Mouse (Mus musculus) kidney, adult 9 months (tissue): Measurements from ENCODE around the gene Vgll3.

Experiments
- DNase-seq: peaks from one replicate; pipeline ENCODE4 v3.0.0; 2022

The Vgll3 gene

DNA sequence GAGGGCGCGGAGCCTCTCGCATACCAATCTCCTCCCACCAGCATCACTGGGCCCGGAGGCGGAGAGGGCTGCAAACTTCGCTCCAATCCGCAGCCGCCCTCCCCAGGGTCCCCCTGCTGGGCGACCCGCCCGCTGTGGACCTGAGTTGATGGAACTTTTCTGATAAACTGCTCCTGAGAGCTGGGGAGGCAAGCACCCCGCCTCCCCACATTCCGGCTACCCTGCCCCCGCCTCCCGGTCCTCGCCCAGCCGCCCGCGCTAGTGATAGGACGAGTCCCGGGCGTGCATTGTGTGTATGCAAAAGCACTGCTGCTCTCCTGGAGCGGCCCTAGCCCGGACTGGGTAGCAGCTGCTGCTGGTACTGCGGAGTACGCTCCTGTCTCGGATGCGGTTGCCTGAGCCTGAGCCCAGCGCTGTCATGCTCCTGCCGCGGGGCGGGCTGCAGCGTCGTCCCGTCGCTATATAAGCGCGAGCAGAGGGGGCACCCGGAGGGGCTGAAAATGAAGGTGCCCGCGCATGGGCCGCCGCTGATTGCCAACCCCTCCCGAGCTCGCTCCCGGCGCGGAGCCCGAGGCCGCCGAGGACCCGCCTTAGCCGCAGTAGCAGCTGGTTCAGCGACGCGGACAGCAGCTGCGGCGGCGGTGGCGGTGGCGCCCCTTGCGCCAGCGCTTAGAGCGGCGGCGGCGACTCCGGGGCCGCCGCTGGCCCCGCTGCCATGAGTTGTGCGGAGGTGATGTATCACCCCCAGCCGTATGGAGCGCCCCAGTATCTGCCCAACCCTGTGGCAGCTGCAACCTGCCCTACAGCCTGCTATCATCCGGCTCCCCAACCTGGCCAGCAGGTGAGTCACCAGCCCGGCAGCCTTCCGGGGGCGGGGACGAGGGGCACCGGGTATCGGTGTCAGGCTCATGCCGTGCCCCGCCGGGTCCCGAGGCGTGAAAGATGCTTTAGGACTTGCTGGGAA lies at the start of gene Vgll3:
TSS of gene Vgll3 (plus strand) at position 340 of the 964 bp plus-strand sequence.
- peak; percentile 36 for DNase-seq

DNA sequence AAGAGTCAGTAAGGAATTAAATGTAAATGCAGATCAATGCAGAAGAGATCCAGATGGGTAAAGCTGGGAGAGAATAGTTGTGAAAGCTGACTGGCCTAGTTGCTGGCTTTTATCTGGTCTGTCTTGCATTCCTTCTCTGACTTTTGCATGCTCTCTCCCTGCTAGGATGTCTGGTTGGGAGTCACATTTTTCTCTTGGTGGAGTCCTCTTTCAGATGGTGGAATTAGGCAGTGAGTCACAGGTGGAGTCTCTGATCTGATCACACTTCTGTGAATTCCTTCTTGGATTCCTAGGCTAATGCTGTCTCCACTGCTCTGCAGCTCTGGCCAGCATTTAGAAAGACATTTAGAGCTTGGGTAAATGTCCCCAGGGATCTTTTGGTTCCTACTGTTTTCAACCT lies 49.1 kb upstream of the Vgll3 start:
- DNase-seq = no peak

DNA sequence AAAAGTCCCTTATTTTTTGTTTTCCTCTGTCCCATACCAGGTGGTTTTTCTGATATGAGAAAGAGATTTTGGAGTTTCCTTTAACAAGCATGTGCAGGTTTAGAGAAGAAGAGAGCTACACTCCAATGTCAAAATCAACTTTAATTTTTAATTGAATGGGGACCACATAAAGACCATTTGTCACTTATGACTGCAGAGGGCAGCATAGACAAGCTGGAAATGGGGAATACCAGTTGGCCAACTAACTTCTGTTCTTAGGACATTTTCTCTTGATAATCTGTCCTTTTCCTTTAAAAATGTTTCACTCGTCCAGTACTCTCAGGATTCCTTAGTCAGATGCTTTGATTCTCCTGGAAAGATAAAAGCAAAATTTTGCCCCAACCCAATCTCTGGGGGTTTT lies 29.1 kb upstream of the Vgll3 start:
- peak; percentile 13 for DNase-seq

DNA sequence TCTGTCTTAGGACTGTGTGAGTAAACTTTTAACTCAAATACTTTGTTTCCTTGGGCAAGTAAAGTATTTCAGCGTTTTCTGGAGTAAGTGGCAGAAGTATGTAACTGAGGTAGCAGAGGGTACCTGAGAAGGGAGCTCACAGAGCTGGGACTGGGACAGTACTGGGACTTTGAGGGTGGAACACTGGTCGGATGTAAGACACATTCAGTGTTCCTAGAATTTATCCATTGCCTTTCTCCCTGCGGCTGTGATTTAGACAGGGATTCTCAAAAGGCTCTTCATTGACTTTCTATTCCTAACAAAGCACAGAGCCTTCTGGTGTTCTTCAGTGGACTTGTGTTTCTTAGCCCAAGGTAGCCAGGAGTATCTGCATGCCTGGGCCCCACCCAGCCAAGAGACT lies 1.0 kb downstream of the Vgll3 start:
- DNase-seq = no peak

DNA sequence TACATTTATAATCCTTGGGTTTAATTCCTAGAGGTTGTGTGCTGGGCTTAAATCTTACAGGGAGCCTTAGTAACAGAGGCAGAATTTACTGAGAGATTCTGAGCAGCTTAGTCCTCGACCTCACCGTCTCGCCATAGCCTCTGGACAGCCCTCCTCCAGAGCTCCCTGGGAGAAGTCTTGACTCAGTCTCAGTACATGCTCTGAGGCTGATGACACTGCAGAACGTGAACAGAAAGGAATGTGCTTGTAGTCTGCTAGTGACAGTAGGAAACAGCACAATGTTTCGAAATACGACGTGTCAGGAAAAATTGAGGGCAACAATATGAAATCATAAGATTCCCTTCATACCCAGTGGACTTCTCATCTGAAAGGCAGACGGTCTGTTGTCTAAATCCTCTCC lies 3.7 kb downstream of the Vgll3 start:
- DNase-seq = peak; percentile 11

DNA sequence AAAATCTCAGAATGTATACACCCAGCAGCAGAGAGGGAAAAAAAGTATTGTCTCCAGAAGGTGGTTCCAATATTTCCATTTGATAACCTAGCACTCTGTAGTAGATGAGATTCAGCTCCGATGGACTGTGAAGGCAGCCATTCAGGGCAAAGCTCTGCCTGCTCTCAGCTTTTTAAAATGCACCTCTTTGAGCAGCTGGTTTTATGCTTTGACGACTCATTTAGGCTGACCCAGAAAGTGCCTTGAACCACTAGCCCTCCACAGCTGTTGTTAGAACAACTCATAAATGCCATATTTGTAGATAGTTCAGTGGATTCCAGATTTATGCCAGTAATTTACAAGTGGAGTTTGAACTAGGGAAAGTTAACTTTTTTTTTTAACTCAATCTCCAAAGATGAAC lies 5.7 kb downstream of the Vgll3 start:
- no peak for DNase-seq

DNA sequence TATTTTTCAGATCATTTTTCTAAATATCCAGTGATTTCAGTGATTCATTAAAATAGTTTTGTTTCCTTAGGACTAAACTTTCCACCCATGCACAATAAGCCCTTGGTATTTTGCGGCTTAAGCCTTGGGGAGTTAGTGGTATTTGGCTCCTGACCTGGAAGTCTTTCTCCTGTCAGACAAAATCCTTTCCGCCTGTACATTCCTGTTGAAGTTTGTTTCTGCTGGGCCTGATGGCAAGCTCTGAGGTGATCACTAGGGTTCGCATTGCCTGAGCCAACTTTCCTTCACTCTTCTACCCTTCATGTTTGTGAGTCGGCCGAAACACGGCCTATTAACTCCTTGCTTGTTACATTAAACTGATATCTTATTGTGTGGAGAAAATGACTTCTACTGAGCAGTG lies 8.7 kb downstream of the Vgll3 start:
- DNase-seq = no peak

DNA sequence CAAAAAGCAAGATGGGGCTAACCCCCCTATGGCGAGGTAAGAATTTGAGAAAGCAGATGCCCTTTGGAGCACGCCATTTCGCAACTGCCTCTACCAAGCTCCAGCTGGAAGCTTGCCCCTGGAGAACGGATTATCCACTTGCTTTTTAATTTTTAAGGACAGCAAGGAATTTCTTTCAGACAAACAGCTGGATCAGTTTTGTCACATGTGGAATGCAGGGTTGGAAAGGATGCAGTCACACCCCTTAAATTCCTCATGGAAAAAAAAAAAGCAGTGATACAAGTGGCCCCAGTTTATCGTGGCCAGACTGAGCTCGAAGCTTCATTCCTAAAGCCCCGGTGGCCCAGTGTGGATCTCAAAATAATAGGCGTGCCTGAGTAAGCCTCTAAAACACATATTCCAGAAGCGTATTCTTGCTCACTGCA lies 13.1 kb downstream of the Vgll3 start:
- DNase-seq = peak; percentile 9

DNA sequence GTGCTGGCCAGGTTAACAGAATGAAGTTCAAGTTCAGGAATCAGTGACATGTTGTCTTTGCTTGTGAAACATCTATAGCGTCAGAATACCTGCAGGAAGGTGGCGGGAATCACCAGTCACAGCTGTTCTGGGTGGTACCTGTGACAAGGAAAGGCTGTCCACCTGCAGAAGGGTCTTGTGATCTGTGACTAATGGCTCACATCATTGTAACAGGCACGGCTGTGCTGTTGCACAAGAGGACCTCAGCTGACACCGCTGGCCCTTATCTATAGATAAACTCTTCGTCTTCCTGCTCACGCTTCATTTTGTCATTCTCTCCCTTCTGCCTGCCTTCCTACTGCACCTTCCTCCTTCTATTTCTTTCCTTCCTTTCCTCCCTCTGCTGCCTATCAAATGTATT lies 14.0 kb downstream of the Vgll3 start:
- DNase-seq = no peak

DNA sequence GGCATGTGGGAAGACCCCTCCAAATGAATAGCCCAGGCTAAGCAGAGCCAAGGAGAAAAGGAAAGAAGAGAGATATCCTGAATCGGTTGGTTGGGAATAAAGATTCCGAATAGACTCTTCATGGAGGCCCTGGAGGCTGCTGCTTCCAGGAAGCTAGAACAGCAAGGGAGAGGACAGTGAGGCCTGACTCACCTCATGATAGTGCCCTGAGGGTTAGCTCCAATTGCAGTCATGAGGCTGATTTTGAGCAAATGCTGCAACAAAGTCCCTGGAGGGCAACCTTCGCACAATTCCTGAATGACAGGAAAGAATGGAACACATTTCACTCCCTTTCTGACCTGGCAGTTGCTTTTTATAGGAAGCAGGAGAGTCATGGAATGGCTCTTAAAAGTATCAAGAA lies 19.7 kb downstream of the Vgll3 start:
- DNase-seq = no peak

DNA sequence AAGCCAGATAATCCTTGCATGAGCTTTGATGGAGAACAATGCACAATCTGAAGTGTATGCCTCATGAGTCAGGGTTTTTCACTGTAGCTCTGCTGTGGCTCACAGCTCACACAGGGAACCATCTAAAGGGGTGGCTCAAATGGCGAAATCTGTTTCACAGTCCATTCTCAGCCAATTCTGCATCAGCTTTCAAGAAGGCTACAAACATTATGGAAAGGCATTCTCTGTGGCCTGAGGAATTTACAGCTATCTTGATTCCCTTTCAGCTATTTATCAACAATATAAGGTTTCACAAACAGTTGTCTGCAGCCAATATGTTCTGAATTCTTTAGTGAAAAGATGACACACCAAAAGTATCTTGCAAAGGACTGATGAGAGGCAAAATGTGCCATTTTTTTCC lies 35.1 kb downstream of the Vgll3 start:
- no peak for DNase-seq

DNA sequence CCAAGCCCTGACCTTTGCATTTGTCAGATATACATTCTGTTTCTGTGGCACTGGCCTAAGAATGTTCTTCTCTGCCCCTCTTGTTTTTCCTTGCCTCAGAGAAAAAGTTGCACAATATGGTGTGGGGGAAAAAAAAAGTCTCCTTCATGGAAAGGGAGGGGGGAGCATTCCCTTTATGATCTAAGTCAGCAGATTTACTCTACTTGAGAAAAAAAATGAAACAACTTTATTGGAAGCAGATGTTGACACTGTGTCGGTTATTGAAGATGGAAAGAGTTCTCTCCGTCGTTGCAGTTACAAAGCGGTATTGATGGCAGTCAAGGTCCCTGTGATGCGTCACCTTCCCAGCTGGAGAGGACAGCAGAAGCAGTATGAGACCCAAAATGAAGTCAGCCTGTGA lies 49.4 kb downstream of the Vgll3 start:
- DNase-seq = no peak

DNA sequence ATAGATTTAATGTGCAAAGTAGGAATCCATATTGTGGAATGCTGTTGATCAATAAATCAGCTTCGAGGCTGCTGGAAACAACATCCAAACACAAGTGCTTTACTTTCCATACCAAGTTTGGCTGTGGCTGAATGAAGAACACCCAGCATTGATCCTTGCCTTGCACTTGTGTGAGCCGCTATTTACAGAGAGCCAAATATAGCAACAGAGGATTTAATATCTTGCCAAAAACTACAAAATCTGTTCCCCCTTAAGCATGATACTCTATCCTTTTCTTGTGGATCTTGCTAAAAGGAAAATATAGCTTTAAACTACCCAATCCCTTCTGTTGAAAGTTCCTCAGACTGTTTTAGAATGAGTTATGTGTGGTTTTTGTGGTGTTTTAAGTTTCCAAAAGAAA lies 52.9 kb downstream of the Vgll3 start:
- no peak for DNase-seq

DNA sequence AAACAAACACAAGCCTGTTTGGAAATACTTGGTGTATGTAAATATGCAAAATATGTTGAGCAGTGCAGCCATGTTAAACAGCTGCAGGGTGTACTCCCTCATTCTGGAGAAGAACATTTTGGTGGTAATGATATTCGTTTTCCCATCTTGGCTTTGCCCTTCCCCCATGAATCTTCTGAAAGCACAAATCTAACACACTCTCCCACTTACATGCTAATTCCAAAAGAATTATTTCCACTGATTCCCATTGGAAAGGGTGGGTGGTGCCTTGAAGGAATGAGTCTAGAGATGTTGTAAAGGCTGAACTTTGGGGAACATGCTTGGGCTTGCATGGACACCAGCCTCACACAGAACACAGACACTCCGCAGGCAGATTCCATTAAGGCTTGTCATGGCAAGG lies 53.9 kb downstream of the Vgll3 start:
- no peak for DNase-seq

DNA sequence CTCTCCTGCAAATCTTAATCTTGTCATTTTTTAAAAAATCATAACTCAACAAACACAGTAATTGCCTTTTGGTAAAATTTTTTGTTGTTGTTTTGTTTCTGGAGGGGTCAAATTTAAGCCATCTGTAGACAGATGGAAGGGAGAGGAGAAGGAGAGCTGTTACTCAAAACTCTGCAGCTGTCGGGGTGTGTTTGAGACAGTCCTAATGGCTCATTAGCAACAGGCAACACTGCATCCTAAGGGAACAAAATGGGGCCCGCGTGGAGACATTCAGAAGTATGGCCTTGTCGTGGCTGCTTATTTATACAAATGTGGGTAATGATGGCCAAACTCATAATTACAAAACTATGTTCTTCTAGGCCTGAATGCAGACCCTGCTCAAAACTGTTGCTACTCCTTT lies 73.9 kb downstream of the Vgll3 start:
- DNase-seq = no peak
